Mouse (Mus musculus) stomach, embryonic 14.5 days (tissue): Measurements from ENCODE around the gene Hip1r. TPM values are rescaled to one million over a fixed set of nuclear protein-coding genes. Genes with fewer than 3 reads are reported as not detected.

Source experiments
- ATAC-seq: fragments of 200-750 bp; cut with Nextera tagmentation; 2 replicates; pipeline ENCODE4 v1.8.0; 2017; ENCODE audit warnings: low read depth, moderate TSS enrichment; ENCODE audit not compliant: insufficient number of reproducible peaks, insufficient read depth, low FRiP score
- H3K27ac ChIP-seq: fragments of 300-500 bp; sonication (generic); 2 replicates; pipeline ENCODE4 v1.5.1; 2014; ENCODE audit warnings: mild to moderate bottlenecking, low read length, moderate library complexity, mixed read lengths
- H3K27me3 ChIP-seq: fragments of 300-500 bp; sonication (generic); 2 replicates; pipeline ENCODE4 v1.6.1; 2014; ENCODE audit warnings: low read length, control low read depth, mixed read lengths; ENCODE audit not compliant: control insufficient read depth, insufficient read depth
- H3K36me3 ChIP-seq: fragments of 300-500 bp; sonication (generic); 2 replicates; pipeline ENCODE4 v1.6.1; 2014; ENCODE audit warnings: mild to moderate bottlenecking, control low read depth, low read length, moderate library complexity, mixed read lengths; ENCODE audit not compliant: control insufficient read depth, insufficient read depth
- H3K4me1 ChIP-seq: fragments of 300-500 bp; sonication (generic); 2 replicates; pipeline ENCODE4 v1.6.1; 2014; ENCODE audit warnings: low read length, control low read depth, mixed read lengths; ENCODE audit not compliant: control insufficient read depth, insufficient read depth
- H3K4me2 ChIP-seq: fragments of 300-500 bp; sonication (generic); replicated peaks from 2 replicates; pipeline ENCODE4 v1.6.1; 2014; ENCODE audit warnings: low read depth, low read length, control low read depth
- H3K4me3 ChIP-seq: fragments of 300-500 bp; sonication (generic); 2 replicates; pipeline ENCODE4 v1.5.1; 2014; ENCODE audit warnings: low read depth, low read length, control low read depth
- H3K9ac ChIP-seq: fragments of 300-500 bp; sonication (generic); replicated peaks from 2 replicates; pipeline ENCODE4 v1.6.1; 2014; ENCODE audit warnings: low read depth, mild to moderate bottlenecking, control low read depth, low read length, moderate library complexity, mixed read lengths
- H3K9me3 ChIP-seq: fragments of 300-500 bp; sonication (generic); 2 replicates; pipeline ENCODE4 v1.6.1; 2016; ENCODE audit warnings: low read depth, low read length, control low read depth; ENCODE audit not compliant: control insufficient read depth
- WGBS: fragments of 180-500 bp; shearing (Covaris S2); extraction: QIAGEN DNeasy Blood & Tissue Kit; methylation state at CpG from one replicate; pipeline ENCODE4 v1.1.7; 2014; 5-methylcytosine and 5-hydroxymethylcytosine counted together
- polyA plus RNA-seq: library from polyadenylated mRNA; unstranded; fragments of >200 nt; fragmentation: Nextera tagmentation; extraction: Ambion mirVana; gene quantifications from 2 replicates; pipeline ENCODE4 v1.2.1, GENCODE M21; 2014

Gene Hip1r
- polyA plus RNA-seq, 1 experiment from 2014 or later, result 16.9 TPM

DNA sequence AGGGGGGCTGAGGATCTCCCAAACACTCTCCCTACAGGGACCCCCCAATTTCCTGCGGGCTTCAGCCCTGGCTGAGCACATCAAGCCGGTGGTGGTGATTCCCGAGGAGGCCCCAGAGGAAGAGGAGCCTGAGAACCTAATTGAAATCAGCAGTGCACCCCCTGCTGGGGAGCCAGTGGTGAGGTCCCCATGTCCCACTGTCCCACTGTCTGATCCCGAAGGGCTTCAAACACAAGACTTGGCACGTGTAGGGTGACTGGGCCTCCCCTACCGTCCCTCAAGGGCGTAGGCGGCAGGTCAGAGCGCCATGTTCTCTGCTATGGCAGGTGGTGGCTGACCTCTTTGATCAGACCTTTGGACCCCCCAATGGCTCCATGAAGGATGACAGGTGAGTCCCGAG, 22.8 kb downstream of the Hip1r start:
- 73% methylated on average over 10 of the region's 10 CpGs for WGBS
- H3K9me3 ChIP-seq, result no peaks in the 10 kb centered on the region
- peaks cover 9% of the 10 kb centered on the region for H3K4me1 ChIP-seq
- H3K27me3 ChIP-seq, result no peaks in the 10 kb centered on the region
- H3K4me3 ChIP-seq, result no peak overlapping the region
- no peaks in the 10 kb centered on the region; the same call in 1 of the 2 replicates for H3K36me3 ChIP-seq
- no peak for ATAC-seq
- no peak overlapping the region for H3K9ac ChIP-seq
- no peak overlapping the region for H3K4me2 ChIP-seq
- no peak overlapping the region for H3K27ac ChIP-seq

- H3K4me3 ChIP-seq, result no peak overlapping the region
- H3K4me1 ChIP-seq, result peaks cover 9% of the 10 kb centered on the region
- WGBS, result 82% methylated on average over 11 of the region's 14 CpGs
- no peaks in the 10 kb centered on the region; the same call in 1 of the 2 replicates for H3K36me3 ChIP-seq
- H3K9ac ChIP-seq, result no peak overlapping the region
- no peak for ATAC-seq
- H3K27ac ChIP-seq, result no peak overlapping the region
- H3K27me3 ChIP-seq, result no peaks in the 10 kb centered on the region
- H3K4me2 ChIP-seq, result no peak overlapping the region
- H3K9me3 ChIP-seq, result no peaks in the 10 kb centered on the region
These were observed 23.3 kb downstream of the Hip1r start for GRCm38 (mm10) chr5:123996695-123997094.

DNA sequence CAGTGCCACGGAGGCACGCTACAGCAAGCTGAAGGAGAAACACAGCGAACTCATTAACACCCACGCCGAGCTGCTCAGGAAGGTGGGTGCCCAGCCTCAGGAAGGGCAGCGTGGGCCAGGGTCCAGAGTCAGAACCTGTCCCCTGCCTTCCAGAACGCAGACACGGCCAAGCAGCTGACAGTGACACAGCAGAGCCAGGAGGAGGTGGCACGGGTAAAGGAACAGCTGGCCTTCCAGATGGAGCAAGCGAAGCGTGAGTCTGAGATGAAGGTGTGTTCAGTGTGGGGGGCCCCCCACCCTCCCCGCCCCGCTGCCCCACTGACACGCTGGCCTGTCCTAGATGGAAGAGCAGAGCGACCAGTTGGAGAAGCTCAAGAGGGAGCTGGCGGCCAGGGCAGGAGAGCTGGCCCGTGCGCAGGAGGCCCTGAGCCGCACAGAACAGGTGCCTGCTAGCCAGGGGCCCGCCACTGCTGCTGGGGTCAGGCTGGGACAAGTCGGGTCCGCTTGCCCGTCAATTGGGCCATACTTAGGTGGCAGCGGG, 23.9 kb downstream of the Hip1r start:
- H3K27me3 ChIP-seq, result no peaks in the 10 kb centered on the region
- ATAC-seq, result no peak

DNA sequence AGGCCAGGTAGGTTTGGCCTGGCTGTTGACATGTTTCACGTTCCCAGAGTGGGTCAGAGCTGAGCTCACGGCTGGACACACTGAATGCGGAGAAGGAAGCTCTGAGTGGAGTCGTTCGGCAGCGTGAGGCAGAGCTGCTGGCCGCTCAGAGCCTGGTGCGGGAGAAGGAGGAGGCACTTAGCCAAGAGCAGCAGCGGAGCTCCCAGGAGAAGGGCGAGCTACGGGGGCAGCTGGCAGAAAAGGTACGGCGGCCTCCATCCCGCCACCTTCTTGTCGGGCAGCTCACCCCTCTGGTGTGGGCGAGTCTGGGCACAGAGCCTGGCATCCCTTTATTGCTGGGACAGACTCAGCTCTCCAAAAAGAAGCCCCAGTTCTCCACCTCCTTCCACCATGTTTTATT, 24.4 kb downstream of the Hip1r start:
- H3K4me2 ChIP-seq, result no peak overlapping the region
- no peak for ATAC-seq
- 82% methylated on average over 16 of the region's 16 CpGs for WGBS
- no peaks in the 10 kb centered on the region for H3K27me3 ChIP-seq
- no peaks in the 10 kb centered on the region for H3K9me3 ChIP-seq
- no peak overlapping the region for H3K27ac ChIP-seq
- no peak overlapping the region for H3K4me3 ChIP-seq
- H3K36me3 ChIP-seq, result no peaks in the 10 kb centered on the region; the same call in 1 of the 2 replicates
- no peak overlapping the region for H3K9ac ChIP-seq
- H3K4me1 ChIP-seq, result no peaks in the 10 kb centered on the region

More for the DNA sequence above, 23.9 kb downstream of the Hip1r start:
- Histone ChIP-seq H3K4me1 (peaks cover 4% of the 10 kb centered on the region), H3K9me3 (no peaks in the 10 kb centered on the region), H3K36me3 (no peaks in the 10 kb centered on the region; the same call in 1 of the 2 replicates), H3K4me2 (no peak overlapping the region), H3K4me3 (no peak overlapping the region), H3K27ac (no peak overlapping the region), H3K9ac (no peak overlapping the region)
- WGBS, result 86% methylated on average over 24 of the region's 24 CpGs

DNA sequence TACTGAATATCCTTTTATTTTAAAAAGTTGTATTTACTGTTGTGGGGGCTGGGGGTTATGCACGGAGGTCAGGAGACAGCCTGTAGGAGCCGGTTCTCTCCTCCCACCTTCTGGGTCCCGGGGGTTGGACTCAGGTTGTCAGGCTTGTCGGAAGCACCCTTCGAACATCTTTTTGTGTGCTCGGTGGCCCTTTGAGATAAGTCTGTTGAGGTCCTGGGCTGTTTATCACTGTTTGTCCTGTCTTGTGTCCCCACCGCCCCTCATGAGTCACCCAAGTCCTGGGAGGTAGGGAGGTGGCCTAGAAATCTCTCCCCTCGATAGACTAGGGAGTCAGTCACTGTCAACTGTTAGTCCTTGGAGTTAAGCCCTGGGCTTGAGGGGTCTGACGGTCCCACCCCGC, 24.9 kb downstream of the Hip1r start:
- H3K4me2 ChIP-seq, result no peak overlapping the region
- no peaks in the 10 kb centered on the region for H3K4me1 ChIP-seq
- no peak overlapping the region for H3K4me3 ChIP-seq
- ATAC-seq, result no peak
- no peaks in the 10 kb centered on the region for H3K9me3 ChIP-seq
- no peak overlapping the region for H3K9ac ChIP-seq
- H3K27ac ChIP-seq, result no peak overlapping the region
- 69% methylated on average over 10 of the region's 10 CpGs for WGBS
- no peaks in the 10 kb centered on the region; the same call in 1 of the 2 replicates for H3K36me3 ChIP-seq
- H3K27me3 ChIP-seq, result no peaks in the 10 kb centered on the region

DNA sequence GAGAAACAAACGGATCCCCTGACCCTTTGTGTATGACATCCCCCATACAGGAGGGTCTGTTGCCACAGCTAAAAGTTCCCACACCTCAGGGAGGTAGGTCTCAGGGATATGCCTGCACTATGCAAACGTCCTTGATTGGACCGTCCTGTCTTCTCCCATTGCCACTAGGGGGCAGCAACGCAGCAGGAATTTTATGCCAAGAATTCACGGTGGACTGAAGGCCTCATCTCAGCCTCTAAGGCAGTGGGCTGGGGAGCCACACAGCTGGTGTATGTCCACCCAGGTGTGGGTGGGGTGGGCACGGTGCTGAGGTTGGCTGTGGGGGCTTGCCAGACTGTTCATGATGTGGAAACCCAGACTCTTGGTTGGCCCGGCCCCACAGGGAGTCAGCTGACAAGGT, 27.4 kb downstream of the Hip1r start:
- Histone ChIP-seq H3K9ac (no peak overlapping the region), H3K27ac (no peak overlapping the region), H3K4me2 (no peak overlapping the region), H3K36me3 (peaks cover 15% of the 10 kb centered on the region), H3K9me3 (no peaks in the 10 kb centered on the region), H3K27me3 (no peaks in the 10 kb centered on the region), H3K4me1 (no peaks in the 10 kb centered on the region), H3K4me3 (no peak overlapping the region)
- peak; percentile 62 for ATAC-seq
- WGBS, result 9% methylated on average over 7 of the region's 7 CpGs

GRCm38 (mm10) chr5:124001274-124001673, 27.8 kb downstream of the Hip1r start:
- WGBS, result 62% methylated on average over 9 of the region's 9 CpGs
- Histone ChIP-seq H3K9ac (no peak overlapping the region), H3K9me3 (no peaks in the 10 kb centered on the region), H3K27ac (no peak overlapping the region), H3K4me2 (no peak overlapping the region), H3K4me3 (no peak overlapping the region), H3K4me1 (no peaks in the 10 kb centered on the region), H3K36me3 (peaks cover 19% of the 10 kb centered on the region), H3K27me3 (no peaks in the 10 kb centered on the region)
- no peak for ATAC-seq

GRCm38 (mm10) chr5:124002876-124003275, 29.4 kb downstream of the Hip1r start:
- no peak for ATAC-seq
- WGBS, result 79% methylated on average over 2 of the region's 2 CpGs
- H3K4me1 ChIP-seq, result no peaks in the 10 kb centered on the region
- no peak overlapping the region for H3K9ac ChIP-seq
- H3K4me2 ChIP-seq, result no peak overlapping the region
- H3K4me3 ChIP-seq, result no peak overlapping the region
- no peaks in the 10 kb centered on the region for H3K27me3 ChIP-seq
- H3K36me3 ChIP-seq, result peaks cover 34% of the 10 kb centered on the region
- H3K9me3 ChIP-seq, result no peaks in the 10 kb centered on the region
- no peak overlapping the region for H3K27ac ChIP-seq

- H3K9ac ChIP-seq, result no peak overlapping the region
- 64% methylated on average over 4 of the region's 4 CpGs for WGBS
- no peaks in the 10 kb centered on the region for H3K9me3 ChIP-seq
- no peak overlapping the region for H3K4me2 ChIP-seq
- peaks cover 39% of the 10 kb centered on the region for H3K36me3 ChIP-seq
- ATAC-seq, result no peak
- H3K27ac ChIP-seq, result no peak overlapping the region
- no peaks in the 10 kb centered on the region for H3K4me1 ChIP-seq
- no peak overlapping the region for H3K4me3 ChIP-seq
- H3K27me3 ChIP-seq, result no peaks in the 10 kb centered on the region
These were observed 29.9 kb downstream of the Hip1r start for GRCm38 (mm10) chr5:124003375-124003774.
